Mouse (Mus musculus): ENCODE data around the gene Atp8b5.

Gene Atp8b5

DNA sequence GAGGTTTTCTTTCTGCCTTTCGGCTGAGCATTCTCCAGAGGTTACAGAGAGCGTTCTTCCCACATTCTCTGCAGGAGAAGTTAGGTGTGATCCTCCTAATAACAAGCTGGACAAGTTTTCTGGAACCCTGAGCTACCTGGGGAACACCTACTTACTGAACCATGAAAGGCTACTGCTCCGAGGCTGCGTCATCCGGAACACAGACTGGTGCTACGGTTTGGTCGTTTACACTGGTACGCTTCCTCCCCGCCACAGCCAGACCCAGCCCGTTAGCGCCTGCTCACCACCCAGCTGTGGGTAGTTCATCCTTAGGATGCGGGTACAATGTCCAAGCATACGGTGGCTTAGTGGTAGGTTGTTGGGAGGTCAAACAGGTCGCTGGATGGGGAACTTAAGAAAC is 55.4 kb downstream of the Atp8b5 start:
- no peak for DNase-seq (ENCODE audit: low spot score in 2 of 2)

DNA sequence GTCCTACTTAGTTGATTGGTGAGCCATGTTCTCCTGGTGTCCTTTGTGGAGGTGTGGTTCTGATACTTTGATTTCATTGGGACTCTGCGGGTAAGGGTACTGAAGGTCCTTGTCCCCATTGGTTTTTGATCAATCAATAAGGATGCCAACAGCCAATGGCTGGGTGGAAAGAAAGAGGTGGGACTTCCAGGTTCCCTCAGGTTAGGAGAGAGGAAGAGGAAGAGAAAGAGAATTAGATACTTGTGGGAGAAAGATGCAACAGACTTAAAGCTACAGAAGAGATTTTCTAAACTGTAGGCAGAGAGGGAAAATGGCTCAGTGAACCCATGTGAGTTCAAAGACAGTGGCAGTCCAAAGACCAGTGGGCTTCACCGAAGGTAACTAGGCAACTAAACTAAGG is 60.2 kb downstream of the Atp8b5 start:
- DNase-seq (ENCODE audit: low spot score in 2 of 2) = no peak

DNA sequence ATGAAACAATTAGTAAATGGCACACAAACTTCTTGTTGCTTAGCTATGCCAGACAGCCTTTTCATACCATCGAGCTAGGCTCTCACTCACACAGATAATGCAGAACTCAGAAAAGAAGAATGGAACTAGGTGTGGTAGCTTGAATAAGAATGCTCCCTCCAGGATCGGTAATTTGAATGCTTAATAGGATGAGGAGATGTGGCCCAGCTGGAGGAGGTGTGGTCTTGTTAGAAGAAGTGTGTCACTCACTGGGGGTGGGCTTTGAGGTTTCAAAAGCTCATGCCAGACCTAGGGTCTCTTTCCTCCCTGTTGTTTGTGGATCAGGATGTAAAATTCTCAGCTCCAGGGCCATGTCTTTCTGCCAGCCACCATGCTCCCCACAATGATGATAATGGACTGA is 67.8 kb downstream of the Atp8b5 start:
- no peak for DNase-seq (ENCODE audit: low spot score in 2 of 2)

DNA sequence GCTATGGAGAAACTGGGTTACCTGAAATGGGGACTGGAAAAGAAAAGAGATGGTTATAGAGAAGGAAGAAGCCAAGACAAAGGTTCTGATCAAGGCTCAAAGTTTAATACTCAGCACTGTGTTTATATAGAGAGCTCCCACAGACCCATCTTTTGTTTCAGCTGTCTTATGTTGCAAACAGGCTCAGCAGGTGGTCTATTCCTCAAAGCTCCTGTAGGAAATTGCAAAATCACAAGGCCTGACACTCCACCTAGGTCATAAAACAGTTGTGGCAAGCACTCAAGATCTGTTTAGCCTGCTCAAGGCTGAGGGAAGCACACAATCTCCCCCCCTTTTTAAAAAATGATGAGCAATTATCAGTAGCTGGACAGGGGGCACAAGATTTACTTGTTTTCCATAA is 69.2 kb downstream of the Atp8b5 start:
- no peak for DNase-seq (ENCODE audit: low spot score in 2 of 2)

DNA sequence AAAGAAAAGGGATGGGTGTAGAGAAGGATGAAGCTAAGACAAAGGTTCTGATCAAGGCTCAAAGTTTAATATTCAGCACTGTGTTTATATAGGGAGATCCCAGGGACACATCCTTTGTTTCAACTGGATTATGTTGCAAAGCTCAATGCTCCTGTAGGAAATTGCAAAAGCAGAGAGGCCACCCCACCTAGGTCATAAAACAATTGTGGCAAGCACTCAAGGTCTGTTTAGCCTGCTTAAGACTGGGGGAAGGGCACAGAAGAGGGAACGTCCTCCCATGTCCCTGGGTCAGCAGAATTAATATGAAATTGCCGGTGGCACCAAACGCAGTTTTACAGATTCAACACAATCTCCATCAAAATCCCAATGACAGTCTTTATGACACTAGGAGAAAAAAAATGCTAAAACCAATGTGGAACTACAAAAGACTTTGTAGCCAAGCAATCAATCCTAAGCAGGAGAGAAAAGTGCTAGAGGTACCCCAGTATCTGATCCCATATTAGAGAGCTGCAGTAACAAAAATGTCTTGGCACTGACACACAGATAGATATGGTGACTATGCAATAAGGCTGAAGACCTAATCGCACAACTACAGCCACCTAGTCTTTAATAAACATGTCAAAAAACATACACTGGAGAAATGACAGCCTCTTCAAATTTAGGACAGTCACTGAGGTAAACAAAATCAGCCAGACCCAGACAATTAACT is 73.3 kb downstream of the Atp8b5 start:
- no peak for DNase-seq (ENCODE audit: low spot score in 2 of 2)

DNA sequence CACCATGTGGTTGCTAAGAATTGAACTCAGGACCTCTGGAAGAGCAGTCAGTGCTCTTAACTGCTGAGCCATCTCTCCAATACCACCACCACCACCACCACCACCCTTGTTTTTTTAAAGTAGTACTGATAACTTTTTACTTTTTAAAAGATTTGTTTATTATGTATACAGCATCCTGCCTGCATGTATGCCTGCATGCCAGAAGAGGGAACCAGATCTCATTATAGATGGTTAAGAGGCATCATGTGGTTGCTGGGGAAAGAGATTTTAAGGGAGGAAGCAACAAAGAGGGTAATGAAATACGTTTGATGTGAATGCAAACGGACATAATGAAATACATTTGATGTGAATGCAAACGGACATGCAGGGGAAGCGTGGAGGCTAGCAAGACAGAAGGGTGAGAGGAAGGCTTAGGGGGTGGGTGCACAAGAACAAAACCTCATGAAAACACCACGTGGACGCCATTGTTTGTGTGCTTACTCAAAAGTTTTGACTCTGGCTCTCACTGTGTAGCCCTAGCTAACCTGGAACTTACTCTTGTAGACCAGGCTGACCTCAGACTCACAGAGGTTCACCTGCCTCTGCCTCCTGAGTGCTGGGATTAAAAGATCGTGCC is 74.4 kb downstream of the Atp8b5 start:
- DNase-seq (ENCODE audit: low spot score in 2 of 2) = no peak

DNA sequence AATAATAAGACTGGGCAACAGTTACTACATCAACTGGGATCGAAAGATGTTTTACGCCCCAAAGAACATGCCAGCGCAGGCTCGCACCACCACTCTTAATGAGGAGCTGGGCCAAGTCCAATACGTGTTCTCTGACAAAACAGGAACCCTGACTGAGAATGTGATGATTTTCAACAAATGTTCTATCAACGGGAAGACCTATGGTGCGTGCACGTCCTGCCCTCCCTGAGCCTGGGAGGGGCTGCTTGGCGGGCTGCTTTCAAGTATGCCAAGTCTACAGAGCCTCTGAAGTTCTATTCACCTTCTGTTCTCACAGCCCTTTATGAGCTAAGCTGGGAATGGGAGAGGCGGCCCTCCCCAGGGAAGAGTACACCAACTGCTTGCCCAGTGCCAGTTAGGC is 75.5 kb downstream of the Atp8b5 start:
- no peak for DNase-seq (ENCODE audit: low spot score in 2 of 2)

DNA sequence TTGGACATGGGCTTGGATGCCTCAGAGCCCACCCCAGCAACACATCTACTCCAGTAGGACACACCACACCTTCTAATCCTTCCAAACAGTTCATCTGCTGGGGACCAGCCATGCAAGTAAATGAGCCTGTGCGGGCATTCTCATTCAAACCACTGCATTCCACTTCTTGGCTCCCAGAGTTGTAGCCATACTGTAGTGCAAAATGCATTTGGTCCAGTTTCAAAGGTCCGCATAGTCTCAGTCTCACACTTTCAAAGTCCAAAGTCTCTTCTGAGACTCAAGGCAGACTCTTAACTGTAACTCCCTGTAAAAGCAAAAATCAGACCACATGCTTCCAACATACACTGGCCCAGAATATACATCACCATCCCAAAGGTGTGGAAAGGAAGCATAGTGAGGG is 78.0 kb downstream of the Atp8b5 start:
- no peak for DNase-seq (ENCODE audit: low spot score in 2 of 2)

DNA sequence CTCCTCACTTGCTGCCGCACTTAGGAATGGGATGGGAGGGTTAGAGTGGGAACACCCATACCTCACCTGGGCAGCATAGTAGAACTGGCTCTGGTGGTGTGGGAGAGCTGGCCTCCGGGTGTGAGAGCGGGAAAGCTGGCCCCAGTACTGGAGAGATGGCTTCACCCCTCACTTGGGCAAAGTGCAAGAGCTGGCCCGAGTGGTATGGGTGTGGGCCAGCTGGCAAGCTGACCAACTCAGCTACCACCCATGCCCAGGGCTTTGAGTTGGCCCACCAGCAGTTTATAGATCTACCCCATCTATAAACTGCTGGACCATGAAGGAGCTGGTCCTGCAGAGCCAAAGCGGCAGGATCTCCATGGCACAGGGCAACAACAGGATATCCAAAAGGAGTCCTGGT is 82.2 kb downstream of the Atp8b5 start:
- DNase-seq (ENCODE audit: low spot score in 2 of 2) = peak in 1 of 2 experiments; percentile 8

DNA sequence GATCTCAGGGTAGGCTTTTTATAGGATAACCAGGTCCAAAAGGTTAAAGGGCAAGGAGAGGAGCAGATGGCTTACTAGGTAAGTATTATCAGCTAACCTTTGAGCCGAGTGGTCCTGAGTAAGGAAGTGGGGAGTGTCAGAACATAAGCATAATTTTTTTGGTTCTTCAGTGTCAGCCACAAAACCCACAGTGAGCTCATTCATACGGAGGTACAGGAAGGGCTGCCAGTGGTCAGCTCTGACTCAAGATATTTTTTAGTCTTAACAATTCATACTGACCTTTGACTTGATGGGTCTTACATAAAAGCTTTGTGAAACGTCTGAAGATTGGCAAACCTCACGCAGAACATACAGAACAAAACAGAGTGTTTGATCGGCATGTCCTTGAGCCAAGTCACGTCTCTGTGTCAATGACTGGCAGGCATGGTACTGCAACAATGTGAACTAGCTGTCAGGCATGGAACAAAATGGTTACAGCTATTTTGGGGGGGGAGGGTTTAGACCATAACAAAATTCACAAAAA is 83.1 kb downstream of the Atp8b5 start:
- no peak for DNase-seq (ENCODE audit: low spot score in 2 of 2)

DNA sequence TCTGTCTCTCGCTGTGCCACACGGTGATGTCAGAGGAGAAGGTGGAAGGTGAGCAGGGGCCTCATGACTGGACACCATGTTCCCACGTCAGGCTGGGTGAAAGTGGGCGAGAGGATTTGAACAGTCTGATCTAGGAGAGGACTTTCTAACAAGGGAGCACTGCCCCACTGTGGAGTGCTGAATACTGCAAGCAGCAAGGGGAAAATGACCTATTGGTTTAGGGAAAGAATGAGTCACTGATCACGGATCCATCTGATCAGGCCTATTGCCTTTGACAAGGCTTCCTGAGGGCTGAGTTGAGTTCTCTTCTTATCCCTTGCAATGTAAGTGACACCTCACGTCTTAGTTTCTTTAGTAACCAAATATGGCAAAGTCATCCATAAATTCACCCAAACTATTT is 86.7 kb downstream of the Atp8b5 start:
- no peak for DNase-seq (ENCODE audit: low spot score in 2 of 2)

DNA sequence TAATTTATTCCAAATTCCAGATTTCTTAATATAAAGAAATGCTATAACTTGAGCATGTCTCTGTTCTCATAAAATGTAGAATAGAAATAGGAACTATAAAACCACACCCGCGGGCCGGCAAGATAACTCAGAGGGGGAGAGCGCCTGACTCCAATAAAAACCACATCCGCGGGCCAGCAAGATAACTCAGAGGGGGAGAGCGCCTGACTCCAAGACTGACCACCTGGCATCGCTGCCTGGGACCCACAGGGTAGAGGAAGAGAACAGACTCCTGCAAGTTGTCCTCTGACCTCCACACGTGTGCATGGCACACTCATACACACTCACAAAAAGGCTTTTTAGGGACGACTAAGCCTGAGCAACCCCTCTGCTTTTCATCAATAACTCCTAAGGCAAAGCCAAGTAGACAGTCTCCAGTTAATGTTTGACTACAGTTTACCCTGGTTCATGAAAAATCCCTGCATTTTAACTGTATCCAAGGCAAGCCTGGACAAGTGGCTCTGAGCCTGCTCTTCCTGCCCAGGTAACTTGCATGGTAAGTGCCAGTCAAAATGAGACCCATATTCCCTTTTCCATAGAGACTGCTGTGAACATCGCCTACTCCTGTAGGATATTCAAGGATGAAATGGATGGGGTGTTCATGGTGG is 98.1 kb downstream of the Atp8b5 start:
- no peak for DNase-seq (ENCODE audit: low spot score in 2 of 2)

DNA sequence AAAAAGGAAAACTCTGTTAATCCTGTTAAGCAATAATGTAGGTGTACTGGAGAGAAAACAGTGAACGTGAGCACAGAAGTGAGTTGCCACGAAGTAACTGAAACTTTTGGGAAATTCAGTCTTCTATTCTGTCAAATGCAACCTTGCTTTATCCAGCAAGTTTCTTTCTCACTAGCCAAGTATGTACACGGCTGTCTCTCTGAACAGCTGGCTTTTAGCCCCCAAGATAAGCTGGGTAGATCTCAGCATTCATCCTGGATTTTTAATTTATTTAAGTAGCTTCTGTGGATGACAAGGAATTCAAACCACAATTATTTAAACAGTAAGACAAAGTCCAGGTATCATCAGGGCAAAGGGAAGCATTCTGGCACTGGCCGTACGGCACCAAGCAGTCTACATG is 100.3 kb downstream of the Atp8b5 start:
- DNase-seq (ENCODE audit: low spot score in 2 of 2) = no peak

DNA sequence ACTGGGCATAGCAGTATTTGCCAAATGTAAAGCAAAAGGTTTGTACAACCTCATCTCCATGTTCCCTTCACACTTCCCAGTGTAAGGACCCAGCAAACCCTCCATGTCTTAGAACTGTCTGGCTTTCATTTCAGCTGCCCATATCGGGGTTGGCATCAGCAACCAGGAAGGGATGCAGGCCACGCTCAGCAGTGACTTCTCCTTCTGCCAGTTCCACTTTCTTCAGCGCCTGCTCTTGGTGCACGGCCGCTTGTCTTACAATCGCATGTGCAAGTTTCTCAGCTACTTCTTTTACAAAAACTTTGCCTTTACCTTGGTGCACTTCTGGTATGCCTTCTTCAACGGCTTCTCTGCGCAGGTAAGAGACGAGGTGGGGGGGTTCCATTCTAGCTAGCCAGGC is 100.8 kb downstream of the Atp8b5 start:
- DNase-seq (ENCODE audit: low spot score in 2 of 2) = no peak

DNA sequence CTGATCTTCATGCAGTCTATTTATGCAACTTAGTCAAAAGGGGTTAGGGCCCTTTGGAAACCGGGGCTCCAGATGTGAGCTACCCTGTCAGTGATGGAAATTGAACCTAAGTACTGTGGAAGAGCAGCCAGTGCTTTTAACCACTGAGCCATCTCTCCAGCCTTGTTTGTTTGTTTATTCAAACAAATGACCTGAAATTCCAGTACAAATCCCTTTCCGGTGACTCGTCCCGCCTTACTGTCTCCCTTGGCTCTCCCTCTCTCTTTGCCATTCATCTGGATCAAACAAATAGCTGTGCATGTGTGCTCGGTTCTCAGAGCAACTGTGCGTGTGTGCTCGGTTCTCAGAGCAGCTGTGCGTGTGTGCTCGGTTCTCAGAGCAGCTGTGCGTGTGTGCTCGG is 104.4 kb downstream of the Atp8b5 start:
- DNase-seq (ENCODE audit: low spot score in 2 of 2) = no peak

DNA sequence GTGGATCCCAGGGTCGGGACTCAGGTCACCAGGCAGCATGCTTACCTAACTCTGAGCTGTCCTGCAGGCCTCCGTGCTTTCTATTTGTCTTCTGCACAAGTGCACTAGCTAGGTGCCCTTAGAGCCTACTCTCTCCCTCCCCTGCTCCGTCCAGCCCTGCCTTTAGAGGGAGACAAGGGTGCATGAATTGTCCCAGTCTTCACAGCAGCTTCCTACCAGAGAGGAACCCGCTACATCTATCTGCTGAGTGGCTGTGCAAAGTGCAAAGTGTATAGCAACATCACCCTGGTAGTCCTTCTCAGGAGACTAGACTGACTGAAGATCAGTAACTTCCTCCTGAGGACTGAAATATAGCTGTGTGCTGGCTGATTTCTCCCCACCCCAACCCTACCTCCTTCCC is 105.2 kb downstream of the Atp8b5 start:
- no peak for DNase-seq (ENCODE audit: low spot score in 2 of 2)

DNA sequence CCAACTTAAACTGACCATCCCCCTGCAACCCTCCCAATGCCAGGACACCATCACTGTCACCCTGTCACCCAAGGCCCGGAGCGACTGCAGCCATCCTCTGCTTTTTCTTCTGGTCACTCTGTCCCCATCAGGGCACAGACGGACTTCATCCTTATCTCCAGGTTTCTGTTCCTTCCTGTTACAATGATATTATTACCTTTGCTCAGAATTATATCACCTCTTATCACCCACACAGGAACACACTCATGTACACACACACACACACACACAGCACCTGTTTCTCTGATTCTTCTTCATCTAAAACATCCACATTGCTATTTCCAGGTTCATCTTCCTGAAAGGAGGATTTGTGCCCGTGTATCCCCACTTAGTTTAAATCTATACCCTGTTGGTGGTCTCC is 107.3 kb downstream of the Atp8b5 start:
- DNase-seq (ENCODE audit: low spot score in 2 of 2) = no peak

DNA sequence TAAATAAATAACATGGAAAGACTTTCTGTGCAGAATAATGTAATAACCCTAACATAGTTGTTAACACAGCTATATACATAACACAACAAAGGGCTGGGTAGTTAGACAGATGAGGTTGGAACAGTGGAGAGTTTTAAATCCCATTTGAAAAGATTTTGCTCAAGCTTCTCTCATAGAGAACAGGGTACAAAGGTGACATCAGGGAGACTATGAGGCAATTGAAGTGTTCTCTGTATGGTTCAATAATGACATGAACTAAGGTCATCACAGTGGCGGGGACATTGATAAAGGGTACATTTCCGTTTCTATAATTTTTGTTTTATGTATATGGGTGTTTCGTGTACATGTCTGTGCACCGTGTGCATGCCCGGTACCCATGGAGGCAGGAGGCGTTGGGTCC is 112.6 kb downstream of the Atp8b5 start:
- no peak for DNase-seq (ENCODE audit: low spot score in 2 of 2)

DNA sequence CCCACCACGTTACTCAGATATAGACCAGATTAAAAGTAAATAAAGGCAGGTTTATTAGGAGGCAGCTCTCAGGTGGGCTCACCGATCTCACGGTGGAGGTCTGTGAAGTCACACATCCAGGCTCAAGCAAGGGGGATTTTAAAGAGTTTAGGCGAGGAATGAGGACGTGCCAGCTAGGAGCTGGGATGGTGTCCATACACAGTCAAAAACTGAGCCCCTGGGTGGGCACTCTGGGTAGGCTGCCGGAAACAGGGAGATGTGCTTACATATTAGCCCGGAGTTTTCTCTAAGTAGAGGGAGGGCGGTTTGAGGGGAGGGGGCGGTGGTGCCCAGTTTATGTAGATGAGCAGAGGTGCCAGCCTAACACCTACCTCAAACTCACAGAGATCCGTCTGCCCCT is 114.0 kb downstream of the Atp8b5 start:
- DNase-seq (ENCODE audit: low spot score in 2 of 2) = no peak

DNA sequence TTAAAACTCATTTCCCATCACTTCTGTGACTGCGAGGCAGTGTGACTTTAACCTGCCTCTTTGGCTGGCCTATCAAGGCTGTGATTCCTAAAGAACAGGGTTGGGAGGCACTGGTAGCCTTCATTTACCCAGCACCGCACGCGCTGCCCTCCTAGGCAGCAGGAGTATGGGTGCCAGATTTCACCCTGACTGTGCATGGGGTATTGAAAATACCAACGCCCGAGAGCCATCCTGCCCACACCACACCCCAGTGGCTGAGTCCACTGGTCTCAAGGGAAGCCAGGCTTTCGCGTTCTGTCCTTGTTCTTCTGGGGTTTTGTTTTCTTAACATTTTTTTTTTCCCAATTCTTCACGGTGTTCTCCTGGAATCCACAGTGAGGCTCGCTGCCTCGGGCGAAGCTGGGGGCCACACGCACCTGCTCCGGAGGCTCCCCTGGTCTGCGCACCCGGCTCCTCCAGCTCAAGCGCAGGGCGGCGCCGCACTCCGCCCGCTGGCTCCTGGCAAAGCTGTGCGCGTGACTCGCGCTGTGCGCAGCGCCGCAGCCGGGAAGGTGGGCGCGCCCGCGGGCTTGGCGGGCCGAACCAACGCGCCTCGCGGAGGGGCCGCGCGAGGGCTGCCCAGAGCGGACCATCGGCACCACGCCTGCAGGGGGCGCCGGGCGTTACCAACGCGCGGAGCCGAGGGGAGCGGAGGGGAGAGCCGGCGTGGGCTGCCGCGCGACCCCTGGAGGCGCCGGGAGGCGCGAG is 114.6 kb downstream of the Atp8b5 start, which contains the start of gene Rusc2:
Rusc2 (plus strand) TSS at position 572 of the 747 bp plus-strand sequence.
- DNase-seq (ENCODE audit: low spot score in 2 of 2) = peak; percentile 89 to 94

DNA sequence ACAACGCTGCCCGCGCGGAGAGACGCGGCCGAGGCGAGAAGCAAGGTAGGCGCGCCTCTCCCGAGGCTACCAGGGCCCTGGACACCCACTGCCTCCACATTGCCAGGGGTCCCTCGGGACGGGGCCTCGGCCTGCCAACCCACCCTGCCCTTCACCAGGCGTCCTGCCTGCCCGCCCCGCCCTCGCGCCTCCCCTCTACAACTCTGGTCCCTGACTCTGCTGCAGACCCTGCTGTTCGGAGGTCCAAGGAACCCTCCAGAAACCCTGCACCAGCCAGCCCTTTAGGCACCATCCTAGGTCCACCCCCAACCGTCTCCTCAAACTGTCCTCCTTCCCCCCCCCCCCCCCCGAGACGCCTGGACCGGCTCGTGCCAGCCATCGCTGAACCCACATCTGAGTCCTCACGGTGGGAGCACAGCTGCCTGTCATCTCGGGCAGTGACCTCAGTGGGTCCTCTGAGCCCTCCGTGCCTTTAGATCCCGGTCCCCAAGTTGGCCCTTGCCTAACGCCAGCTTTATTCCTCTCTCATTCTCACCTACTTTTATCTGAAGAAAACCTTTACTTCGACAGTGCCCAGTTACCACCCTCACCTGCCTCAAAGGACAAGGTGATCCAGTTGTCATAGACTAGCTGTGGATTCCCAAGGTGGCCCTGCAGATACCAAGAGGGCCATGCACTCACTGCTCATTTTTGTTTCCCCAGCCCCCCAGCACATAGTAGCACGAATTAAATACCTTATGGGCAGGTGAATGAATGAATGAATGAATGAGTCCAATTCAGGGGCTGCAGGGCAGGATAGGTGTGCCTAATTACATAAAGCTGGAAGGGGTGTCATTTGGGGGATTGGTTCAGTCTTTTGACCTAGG is 115.4 kb downstream of the Atp8b5 start:
- DNase-seq (ENCODE audit: low spot score in 2 of 2) = no peak
